Mouse (Mus musculus) heart, postnatal 0 days (tissue): Measurements from ENCODE around the gene Ypel2.

Experiments
- CTCF ChIP-seq: IDR thresholded peaks from 2 replicates; pipeline ENCODE4 v1.5.1; 2016; ENCODE audit warnings: antibody characterized with exemption, control low read depth, low read depth
- EP300 ChIP-seq: IDR thresholded peaks from 2 replicates; pipeline ENCODE4 v1.6.1; 2016; ENCODE audit warnings: antibody characterized with exemption, low read depth

GRCm38 (mm10) chr11:86930636-86931180 lies 62.8 kb downstream of the Ypel2 start:
- TF ChIP-seq CTCF (no peak), EP300 (no peak)
